Mouse (Mus musculus) 416B (cell line): ENCODE results near the gene Rbm45.

Source experiments
- DNase-seq: peaks from one replicate; pipeline ENCODE4 v3.0.0; 2011; ENCODE audit warnings: low read depth

The Rbm45 gene

DNA sequence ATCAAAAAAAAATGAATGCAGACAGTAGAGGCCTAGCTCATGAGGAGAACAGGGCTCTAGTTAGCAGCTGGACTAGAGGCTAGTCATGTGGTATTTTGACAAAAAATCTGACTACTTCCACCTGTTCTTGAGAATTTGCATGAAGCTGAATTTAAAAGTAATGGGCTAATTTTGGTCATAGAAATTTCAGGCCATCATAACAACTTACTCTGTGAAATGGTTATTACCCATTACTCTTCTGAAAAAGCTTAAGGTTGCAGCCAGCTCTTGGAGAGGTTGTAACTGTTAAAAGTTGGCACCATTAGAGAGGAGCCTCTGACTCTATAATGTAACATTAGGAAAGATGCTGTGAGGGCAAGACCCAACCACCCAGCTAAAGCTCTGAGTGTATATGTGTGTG, 16.7 kb downstream of the Rbm45 start:
- DNase-seq: no peak

DNA sequence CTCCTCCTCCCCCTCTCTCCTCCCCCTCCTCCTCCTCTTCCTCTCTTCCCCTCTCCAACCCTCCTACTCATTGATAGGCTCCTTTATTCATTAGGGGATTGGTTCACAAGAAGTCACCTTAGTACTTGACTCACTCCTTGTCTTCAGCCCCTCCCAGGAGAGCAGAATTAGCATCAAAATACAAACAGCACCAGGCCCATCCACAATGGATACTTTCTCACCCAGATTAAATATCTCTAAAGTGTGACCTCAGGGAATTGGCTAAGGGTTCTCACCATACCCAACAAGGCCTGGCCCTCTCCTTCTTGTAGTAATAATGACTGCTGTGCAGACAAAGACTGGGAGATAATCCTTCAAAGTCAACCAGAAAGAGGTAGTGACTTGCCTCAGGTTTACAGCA, 30.4 kb downstream of the Rbm45 start:
- DNase-seq: no peak

DNA sequence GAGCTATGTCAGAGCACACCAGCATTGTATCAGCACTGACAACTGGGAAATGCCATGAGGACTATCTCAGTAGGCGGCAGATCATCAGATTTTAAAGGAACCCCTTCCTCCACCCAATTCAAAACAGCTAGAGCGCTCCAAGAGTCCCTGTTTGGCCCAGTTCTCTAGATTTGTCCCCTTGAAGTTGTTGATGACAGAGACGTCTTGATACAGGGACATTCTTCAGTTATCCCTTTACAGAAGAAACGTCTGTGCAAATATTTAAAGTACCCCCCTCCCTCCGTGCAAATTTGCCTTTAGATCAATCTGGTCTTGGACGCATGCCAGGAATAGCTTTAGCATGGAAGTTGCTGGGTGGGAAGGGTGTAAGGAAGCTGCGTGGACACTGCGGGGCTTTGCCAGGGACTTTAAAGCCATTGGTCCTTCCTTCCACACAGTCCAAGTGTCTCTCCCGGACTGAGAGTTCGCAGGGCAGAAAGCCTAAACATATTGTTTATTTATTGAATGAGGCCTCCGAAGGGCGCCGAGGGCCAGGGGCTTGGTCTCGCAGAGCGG, 35.9 kb downstream of the Rbm45 start:
- DNase-seq: no peak

DNA sequence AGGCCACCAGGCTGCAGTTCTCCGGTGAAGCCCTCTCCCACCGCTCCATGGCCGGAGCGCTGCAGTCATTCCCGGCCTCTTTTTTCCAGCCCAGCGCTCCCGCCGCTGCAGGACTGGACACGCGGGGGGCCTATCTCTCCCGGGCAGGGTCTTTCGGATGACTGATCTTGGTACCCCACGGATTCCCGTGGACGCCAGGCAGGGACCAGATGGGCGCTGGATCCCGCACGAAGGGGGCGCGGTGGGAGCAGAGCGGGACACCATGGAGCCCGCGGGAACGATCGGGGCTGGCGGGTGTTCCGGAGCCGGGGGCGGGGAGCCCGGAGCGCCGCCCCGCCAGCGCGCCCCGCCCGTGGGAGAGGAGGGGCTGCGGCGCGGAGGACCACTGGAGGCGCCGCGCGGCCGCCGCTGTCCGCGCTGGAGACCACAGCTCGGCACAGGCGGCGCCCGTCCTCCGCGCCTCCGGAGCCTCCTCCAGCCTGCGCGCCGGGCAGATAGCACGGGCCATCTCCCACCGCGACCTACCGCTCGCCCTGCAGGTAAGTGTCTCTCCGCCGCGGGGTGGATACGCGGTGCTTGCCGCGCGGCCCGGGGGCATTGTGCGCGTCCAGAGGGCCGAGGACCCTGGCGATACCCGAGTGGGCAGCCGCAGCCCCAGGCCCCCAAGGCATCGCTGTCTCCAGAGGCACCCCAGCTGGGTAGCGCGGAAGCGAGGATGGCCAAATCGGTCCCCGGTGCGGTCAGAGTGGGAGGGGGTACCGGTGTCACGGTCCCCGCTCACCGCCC, 36.6 kb downstream of the Rbm45 start, which contains the start of gene Osbpl6:
TSS of gene Osbpl6 (plus strand) at position 358 of the 786 bp plus-strand sequence.
- DNase-seq: no peak

DNA sequence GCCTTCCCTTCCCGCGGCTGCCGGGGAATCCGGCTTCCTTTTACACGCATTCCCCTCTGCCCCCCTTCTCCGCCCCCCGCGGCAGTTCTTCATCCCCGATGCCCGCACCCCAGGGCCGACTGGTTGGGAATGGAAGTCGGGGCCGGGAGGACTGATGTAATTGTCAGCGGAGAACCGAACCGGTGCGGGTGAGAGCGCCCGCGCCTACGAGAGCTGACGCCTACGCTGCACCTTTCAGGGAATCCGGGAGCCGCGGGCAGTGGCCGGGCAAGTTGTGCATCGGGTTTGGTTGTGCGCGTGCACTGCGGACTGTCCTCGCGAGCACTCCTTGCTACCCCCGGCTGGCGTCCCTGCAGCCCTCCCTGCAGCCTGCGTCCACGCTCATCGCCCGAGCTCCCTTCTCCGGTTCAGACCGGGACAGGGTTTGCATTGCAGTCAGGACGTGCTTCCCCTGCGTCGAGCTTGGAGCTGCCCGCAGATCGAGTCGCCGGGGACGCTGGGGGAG, 37.2 kb downstream of the Rbm45 start:
- DNase-seq: no peak

DNA sequence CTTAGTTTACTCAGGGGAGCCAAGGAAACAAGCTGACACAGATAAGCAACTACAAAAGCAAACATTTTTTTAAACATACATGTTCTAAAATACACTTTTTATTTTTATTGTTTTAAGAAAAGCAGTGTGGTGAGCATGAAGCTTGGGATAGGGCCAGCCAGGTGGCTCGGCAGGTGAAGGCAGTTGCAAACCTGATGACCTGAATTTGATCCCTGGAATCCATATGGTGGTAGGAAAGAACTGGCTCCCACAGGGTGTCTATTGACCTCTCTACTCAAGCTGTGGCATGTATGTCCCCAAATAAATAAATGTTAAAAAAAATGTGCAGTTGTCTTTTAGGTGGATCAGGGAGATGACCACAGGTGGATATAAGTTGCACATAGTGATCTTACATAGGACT, 39.7 kb downstream of the Rbm45 start:
- DNase-seq: no peak

DNA sequence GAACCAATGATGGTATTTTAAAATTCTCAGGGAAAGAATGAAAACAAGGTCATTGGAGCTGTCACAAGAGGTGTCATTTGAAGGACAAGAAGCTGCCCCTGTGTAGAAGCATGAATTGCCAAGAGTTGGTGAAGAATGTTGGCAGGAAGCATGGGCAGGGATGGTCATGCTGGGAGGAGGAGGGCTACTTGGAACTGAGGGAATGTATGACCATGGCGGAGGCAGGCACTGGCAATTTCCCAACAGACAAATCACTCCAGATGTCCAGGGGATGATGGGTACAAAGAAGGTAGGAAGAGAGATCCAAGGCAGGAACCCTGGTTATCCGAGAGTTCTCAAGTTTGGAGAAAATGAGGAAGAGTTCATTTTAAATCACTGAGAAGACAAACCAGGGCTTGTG, 40.2 kb downstream of the Rbm45 start:
- DNase-seq: no peak

DNA sequence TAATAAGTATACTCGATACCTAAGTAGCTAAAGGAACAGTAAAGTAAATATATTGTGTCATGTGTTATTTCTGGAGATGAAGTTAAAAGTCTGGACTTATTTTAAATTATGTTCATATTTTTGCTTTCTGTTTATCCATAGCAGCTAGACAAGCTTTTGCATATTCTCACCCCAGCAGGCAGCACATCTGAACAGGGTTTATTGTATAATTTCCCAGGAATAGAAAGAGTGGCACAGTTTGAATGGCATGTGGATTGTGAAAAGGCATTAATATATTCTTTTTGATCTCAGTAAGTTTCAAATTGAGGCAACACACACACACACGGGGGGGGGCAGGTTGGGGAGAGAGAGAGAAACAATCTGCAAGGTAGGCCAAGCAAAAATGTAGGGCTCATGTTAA, 43.1 kb downstream of the Rbm45 start:
- DNase-seq: no peak

DNA sequence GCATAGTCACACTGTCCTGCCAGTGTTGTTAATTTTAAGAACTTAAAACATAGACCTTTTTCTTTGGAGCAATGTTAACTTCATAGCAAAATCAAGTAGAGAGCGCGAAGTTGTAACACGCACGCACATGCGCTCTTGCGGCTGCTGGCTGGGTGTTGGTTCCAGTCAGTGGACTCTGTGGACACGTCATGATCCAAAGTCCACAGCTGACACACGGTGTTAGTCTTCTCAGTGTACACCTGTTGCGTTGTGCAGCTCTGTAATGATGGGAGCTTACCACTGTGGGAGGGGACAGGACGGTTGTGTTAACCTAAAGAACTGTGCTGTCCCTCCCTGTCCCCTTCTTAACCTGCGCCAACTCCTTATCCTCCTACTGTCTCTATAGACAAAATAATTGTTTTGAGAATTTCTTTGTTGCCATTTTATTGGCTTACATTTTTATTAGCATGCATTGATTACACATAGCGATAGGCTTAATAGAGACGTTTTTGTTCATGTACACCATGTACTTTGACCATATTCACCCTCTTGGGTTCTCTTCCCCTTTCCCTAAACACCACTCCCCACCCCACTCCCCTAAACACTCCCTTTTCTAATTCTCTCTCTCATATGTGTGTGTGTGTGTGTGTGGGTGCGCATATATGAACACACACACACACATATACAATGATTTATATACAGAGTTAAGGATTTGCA, 47.8 kb downstream of the Rbm45 start:
- no peak for DNase-seq

DNA sequence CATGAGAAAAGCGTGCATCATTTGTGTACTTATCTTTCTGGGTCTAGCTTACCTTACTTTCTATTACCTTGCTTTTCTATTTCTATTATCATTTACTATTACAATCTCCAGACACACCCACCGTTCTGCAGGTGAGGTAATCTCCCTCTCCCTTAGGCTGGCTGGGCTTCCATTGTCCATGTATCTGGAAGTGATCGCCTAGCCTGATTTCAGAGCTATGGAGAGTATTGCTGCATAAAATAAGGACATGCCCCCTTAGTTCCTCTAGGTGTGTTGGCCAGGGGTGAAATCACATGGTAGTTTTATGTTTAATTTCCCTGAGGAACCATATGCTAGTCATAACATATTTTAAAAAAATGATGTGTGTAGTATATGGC, 48.3 kb downstream of the Rbm45 start:
- no peak for DNase-seq

DNA sequence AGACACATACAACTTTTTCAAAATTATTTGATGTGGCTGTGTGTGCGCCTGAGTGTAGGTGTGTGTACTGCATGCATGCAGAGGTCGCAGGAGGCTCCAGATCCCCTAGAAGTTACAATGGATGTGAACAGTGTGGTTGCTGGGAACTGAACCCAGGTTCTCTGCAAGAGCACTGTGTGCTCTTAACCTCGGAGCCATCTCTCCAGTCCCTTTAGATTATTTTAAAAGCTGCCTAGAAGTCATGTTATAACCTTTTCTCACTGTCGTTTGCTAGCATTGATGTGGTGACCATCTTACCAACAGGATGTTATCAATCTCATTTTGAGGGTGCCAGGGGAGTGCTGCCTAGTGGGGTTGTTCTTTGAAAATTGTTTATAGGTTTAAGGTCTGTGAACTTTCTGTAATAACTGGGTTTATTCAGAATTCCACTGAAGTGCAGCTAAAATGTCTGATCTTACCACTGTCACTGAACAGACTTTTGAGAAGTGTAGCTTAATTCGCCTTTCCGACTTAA, 51.7 kb downstream of the Rbm45 start:
- DNase-seq: no peak

DNA sequence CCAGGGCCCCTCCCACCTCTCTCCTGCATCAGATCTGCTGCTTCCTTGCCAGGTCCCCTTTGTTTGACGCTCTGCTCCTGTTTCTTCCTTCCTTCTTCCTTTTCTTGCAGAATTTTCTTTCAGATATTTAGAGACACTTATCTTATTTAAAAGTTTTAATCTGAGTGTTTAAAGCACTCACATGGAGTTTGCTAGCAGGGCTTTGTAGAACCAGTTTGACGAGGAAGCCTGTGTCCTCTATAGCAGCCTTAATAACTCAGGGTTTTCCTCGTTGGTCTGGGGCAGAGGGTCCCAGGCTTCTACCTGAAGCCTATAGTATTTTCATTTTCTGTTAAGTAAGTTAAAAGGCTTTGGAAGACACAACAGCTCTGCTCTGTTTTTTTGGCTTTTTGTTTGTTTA, 57.0 kb downstream of the Rbm45 start:
- DNase-seq: no peak

DNA sequence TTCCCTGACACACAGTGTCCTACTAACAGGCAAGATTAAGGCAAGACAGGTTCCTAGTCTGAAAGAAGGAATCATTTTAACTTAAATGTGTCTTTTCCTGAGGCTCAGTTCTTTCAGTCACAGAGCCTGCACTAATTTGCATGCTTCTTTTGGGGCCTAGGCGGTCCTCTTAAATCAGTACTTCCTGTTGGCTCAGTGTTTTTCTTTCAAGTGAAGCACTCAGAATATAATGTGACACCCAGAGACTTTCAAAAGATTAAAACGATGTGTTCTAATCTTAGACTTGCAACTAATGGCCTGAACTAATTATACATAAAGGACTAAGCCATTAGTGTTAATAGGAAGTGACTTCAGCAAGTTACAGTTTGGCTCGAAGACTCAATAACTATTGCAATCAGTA, 59.5 kb downstream of the Rbm45 start:
- DNase-seq: no peak

DNA sequence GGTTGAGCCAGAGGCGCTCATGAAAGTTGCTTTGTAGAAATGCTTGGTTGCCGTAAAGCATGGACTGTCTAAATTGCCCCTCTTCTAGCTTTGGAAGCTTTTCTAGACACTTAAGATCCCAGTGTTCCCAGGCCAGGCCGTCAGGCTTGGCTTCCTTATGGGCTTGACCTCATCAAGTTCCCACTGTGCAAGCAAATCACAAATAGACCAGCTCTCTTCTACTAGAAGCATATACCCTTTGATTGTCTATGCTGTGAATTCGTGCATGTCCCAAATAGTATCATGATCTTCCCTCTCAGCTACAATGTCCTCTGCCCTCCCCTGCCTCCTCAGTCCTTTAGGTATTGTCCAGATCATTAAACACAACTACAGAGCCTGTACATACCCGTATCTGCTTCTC, 60.1 kb downstream of the Rbm45 start:
- DNase-seq: no peak

DNA sequence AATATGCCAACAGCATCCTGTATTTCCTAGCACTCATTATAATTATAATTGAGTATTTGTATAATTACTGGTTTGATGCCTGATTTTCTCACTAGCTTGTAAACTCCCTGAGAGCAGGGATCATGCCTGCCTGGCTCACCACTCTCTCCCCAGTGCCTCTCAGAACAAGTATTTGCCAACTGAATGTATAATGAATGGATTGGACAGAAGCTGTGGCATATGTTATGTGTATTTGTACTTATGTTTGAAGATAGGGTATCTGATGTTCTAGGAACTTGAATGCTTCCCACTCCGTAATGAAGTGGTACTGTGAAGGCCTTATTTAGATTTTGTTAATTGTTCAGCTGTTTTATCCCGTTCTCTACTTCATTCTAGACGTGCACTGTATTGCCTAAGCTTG, 60.8 kb downstream of the Rbm45 start:
- DNase-seq: no peak
